Mouse (Mus musculus) bone marrow, adult 2 months (tissue): ENCODE results near the gene Ropn1l.

Experiments used
- CTCF ChIP-seq: fragments of 200-500 bp; IDR thresholded peaks from 2 replicates; pipeline ENCODE4 v1.5.1; 2011; ENCODE audit warnings: low read length, control low read depth; ENCODE audit not compliant: control insufficient read depth, insufficient read depth
- POLR2A ChIP-seq: fragments of 200-500 bp; IDR thresholded peaks from 2 replicates; pipeline ENCODE4 v1.6.1; 2011; ENCODE audit warnings: low read depth, mild to moderate bottlenecking, control low read depth, low read length, borderline replicate concordance; ENCODE audit not compliant: control insufficient read depth

DNA sequence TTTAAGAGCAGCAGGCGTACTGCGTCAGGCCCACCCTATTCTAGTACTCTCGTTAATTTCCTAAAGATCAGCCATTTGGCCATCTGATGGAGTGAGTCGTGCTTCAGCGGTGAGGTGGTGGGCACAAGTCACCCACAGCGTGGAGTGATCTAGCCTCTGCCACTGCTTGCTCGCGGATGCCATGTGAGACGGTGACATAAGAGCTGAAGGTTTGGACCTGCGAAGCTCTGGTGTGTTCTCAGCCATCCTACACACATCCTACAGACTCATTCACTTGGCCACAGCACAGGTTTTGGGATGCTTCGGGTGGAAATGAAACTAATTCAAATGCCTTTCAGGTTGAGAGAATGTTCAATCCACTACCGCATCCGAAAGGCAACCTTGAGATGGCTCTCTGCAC lies 54.8 kb downstream of the Ropn1l start:
- TF ChIP-seq POLR2A (no peak), CTCF (no peak)
